Mouse (Mus musculus) cortical plate, adult 2 months (tissue): ENCODE results near the gene Rnf183.

Experiments used
- CTCF ChIP-seq: fragments of 200-500 bp; IDR thresholded peaks from 2 replicates; pipeline ENCODE4 v1.5.1; 2011; ENCODE audit warnings: mild to moderate bottlenecking, control low read depth, low read length; ENCODE audit not compliant: insufficient read depth; ENCODE audit errors: extremely low read depth
- POLR2A ChIP-seq: fragments of 200-500 bp; IDR thresholded peaks from 2 replicates; pipeline ENCODE4 v1.6.1; 2011; ENCODE audit warnings: mild to moderate bottlenecking, low read length, control low read depth; ENCODE audit not compliant: insufficient read depth; ENCODE audit errors: extremely low read depth

DNA sequence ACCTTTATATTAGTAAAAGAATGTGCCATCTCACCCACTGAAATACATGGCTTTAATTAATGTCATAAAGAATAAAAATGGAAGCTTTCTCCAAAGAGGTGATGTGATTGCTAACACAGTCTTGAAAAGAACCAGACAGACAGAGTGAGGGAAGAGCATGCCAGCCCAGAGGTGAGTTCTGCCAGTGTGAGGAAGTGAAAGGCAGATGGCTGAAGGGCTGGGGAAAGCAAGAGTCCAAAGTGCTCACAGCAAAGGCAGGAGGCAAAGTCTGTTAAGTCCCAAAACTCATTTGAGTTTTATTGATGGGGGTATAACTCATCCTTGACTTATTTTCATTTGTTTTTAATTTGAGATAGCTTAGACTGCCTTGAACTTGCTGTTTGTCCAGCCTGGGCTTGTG is 4.4 kb downstream of the Rnf183 start:
- TF ChIP-seq CTCF (no peak), POLR2A (no peak)
